Mouse (Mus musculus): Measurements from ENCODE around the gene Slc39a5. TPM values are rescaled to one million over a fixed set of nuclear protein-coding genes. Genes with fewer than 3 reads are reported as not detected.
A peak's percentile ranks its signal among the peaks of the same experiment; 100 is the strongest.

Gene Slc39a5
- polyA plus RNA-seq, 1 experiment = 15.2 TPM

- no peak for DNase-seq (ENCODE audit: low read depth in 1 of 2, low spot score in 2 of 2)
- TF ChIP-seq POLR2A (IDR thresholded peaks at IDR 0.05; ENCODE audit: low read depth, low read length) (no peak), CTCF (IDR thresholded peaks at IDR 0.05; ENCODE audit: extremely low read depth, insufficient read depth, insufficient read length, insufficient replicate concordance) (no peak)
- Histone ChIP-seq H3K36me3 (ENCODE audit: control insufficient read depth, insufficient read depth, low read length) (peaks cover 22% of the 10 kb centered on the region), H3K4me1 (ENCODE audit: control insufficient read depth, insufficient read depth, insufficient read length) (peaks cover 11% of the 10 kb centered on the region), H3K27ac (ENCODE audit: insufficient read depth, low read length) (no peak overlapping the region), H3K4me3 (ENCODE audit: extremely low read depth, insufficient read depth, insufficient read length) (no peak overlapping the region), H3K27me3 (ENCODE audit: control insufficient read depth, insufficient read depth, low read length) (no peaks in the 10 kb centered on the region)
- 86% methylated on average over 5 of the region's 5 CpGs for WGBS
Measured at GRCm38 (mm10) chr10:128429052-128429451, 28.0 kb upstream of the Slc39a5 start.

GRCm38 (mm10) chr10:128425260-128425659, 24.2 kb upstream of the Slc39a5 start:
- Histone ChIP-seq H3K36me3 (ENCODE audit: control insufficient read depth, insufficient read depth, low read length) (peaks cover 33% of the 10 kb centered on the region), H3K4me1 (ENCODE audit: control insufficient read depth, insufficient read depth, insufficient read length) (peaks cover 7% of the 10 kb centered on the region), H3K4me3 (ENCODE audit: extremely low read depth, insufficient read depth, insufficient read length) (no peak overlapping the region), H3K27me3 (ENCODE audit: control insufficient read depth, insufficient read depth, low read length) (no peaks in the 10 kb centered on the region), H3K27ac (ENCODE audit: insufficient read depth, low read length) (no peak overlapping the region)
- DNase-seq (ENCODE audit: low read depth in 1 of 2, low spot score in 2 of 2) = no peak
- TF ChIP-seq CTCF (IDR thresholded peaks at IDR 0.05; ENCODE audit: extremely low read depth, insufficient read depth, insufficient read length, insufficient replicate concordance) (no peak), POLR2A (IDR thresholded peaks at IDR 0.05; ENCODE audit: low read depth, low read length) (no peak)
- 90% methylated on average over 3 of the region's 3 CpGs for WGBS

GRCm38 (mm10) chr10:128424604-128425003, 23.6 kb upstream of the Slc39a5 start:
- 5% methylated on average over 7 of the region's 7 CpGs for WGBS
- peaks cover 7% of the 10 kb centered on the region for H3K4me1 ChIP-seq (ENCODE audit: control insufficient read depth, insufficient read depth, insufficient read length)
- H3K27ac ChIP-seq (ENCODE audit: insufficient read depth, low read length) = peak overlapping the region; percentile 71
- H3K4me3 ChIP-seq (ENCODE audit: extremely low read depth, insufficient read depth, insufficient read length) = no peak overlapping the region
- DNase-seq (ENCODE audit: low read depth in 1 of 2, low spot score in 2 of 2) = peak in 1 of 2 experiments; percentile 37
- no peak for TF ChIP-seq POLR2A (IDR thresholded peaks at IDR 0.05; ENCODE audit: low read depth, low read length)
- H3K27me3 ChIP-seq (ENCODE audit: control insufficient read depth, insufficient read depth, low read length) = no peaks in the 10 kb centered on the region
- H3K36me3 ChIP-seq (ENCODE audit: control insufficient read depth, insufficient read depth, low read length) = peaks cover 30% of the 10 kb centered on the region

GRCm38 (mm10) chr10:128422426-128422825, 21.4 kb upstream of the Slc39a5 start:
- peaks cover 7% of the 10 kb centered on the region for H3K4me1 ChIP-seq (ENCODE audit: control insufficient read depth, insufficient read depth, insufficient read length)
- 73% methylated on average over 5 of the region's 5 CpGs for WGBS
- H3K27ac ChIP-seq (ENCODE audit: insufficient read depth, low read length) = no peak overlapping the region
- H3K36me3 ChIP-seq (ENCODE audit: control insufficient read depth, insufficient read depth, low read length) = peaks cover 25% of the 10 kb centered on the region
- no peaks in the 10 kb centered on the region for H3K27me3 ChIP-seq (ENCODE audit: control insufficient read depth, insufficient read depth, low read length)
- TF ChIP-seq POLR2A (IDR thresholded peaks at IDR 0.05; ENCODE audit: low read depth, low read length) (no peak), CTCF (IDR thresholded peaks at IDR 0.05; ENCODE audit: extremely low read depth, insufficient read depth, insufficient read length, insufficient replicate concordance) (no peak)
- DNase-seq (ENCODE audit: low read depth in 1 of 2, low spot score in 2 of 2) = no peak
- H3K4me3 ChIP-seq (ENCODE audit: extremely low read depth, insufficient read depth, insufficient read length) = no peak overlapping the region

DNA sequence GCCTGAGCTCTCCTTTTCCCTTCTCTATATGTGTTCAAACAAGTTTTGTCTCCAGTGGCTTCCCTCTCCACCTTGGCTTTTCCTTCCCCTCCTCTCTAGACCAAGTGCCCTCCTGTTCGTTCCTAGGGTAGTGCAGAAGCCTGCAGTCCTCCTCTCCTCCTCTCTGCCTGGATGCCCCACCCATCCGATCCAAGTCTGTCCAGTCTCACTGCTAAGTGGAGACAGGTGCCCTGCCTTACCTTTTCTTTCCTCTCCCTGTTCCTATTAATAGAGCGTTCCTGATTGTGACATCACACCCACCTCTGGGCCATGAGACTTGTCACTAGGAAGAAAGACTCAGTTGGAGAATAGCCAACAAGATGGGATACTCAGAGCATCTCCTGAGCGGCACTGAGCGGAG, 13.8 kb upstream of the Slc39a5 start:
- 89% methylated on average over 5 of the region's 5 CpGs for WGBS
- no peak overlapping the region for H3K27ac ChIP-seq (ENCODE audit: insufficient read depth, low read length)
- H3K36me3 ChIP-seq (ENCODE audit: control insufficient read depth, insufficient read depth, low read length) = peaks cover 20% of the 10 kb centered on the region
- H3K4me1 ChIP-seq (ENCODE audit: control insufficient read depth, insufficient read depth, insufficient read length) = peaks cover 11% of the 10 kb centered on the region; the same call in 1 of the 2 replicates
- TF ChIP-seq POLR2A (IDR thresholded peaks at IDR 0.05; ENCODE audit: low read depth, low read length) = no peak
- TF ChIP-seq CTCF (IDR thresholded peaks at IDR 0.05; ENCODE audit: extremely low read depth, insufficient read depth, insufficient read length, insufficient replicate concordance) = no peak
- H3K27me3 ChIP-seq (ENCODE audit: control insufficient read depth, insufficient read depth, low read length) = no peaks in the 10 kb centered on the region
- H3K4me3 ChIP-seq (ENCODE audit: extremely low read depth, insufficient read depth, insufficient read length) = no peak overlapping the region
- DNase-seq (ENCODE audit: low read depth in 1 of 2, low spot score in 2 of 2) = no peak

DNA sequence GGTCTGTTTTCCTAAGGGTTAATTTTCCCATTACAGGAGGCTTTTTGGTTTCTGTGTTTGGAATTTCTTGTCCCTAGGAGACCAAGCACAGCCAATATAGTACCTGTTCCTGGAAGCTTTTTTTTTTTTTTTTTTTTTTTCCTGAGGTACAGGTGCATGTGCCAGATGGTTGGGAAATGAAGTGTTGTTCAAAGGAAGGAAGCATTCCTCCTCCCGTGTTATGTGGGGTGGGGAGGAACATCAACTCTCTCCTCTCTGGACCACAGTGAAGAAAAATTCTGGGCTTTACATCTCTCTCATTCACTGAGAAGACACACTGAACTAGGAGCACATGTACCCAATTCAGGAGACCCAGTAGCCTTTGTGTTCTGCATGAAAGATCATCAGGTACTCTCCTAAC, 12.0 kb upstream of the Slc39a5 start:
- Histone ChIP-seq H3K36me3 (ENCODE audit: control insufficient read depth, insufficient read depth, low read length) (peaks cover 14% of the 10 kb centered on the region), H3K4me1 (ENCODE audit: control insufficient read depth, insufficient read depth, insufficient read length) (peaks cover 16% of the 10 kb centered on the region), H3K27ac (ENCODE audit: insufficient read depth, low read length) (no peak overlapping the region), H3K4me3 (ENCODE audit: extremely low read depth, insufficient read depth, insufficient read length) (no peak overlapping the region), H3K27me3 (ENCODE audit: control insufficient read depth, insufficient read depth, low read length) (no peaks in the 10 kb centered on the region)
- 47% methylated on average over 1 of the region's 1 CpGs for WGBS
- DNase-seq (ENCODE audit: low read depth in 1 of 2, low spot score in 2 of 2) = no peak
- TF ChIP-seq POLR2A (IDR thresholded peaks at IDR 0.05; ENCODE audit: low read depth, low read length) = no peak
- no peak for TF ChIP-seq CTCF (IDR thresholded peaks at IDR 0.05; ENCODE audit: extremely low read depth, insufficient read depth, insufficient read length, insufficient replicate concordance)

- H3K4me3 ChIP-seq (ENCODE audit: extremely low read depth, insufficient read depth, insufficient read length) = peak overlapping the region; percentile 26; the same call in 1 of the 2 replicates
- WGBS = 9% methylated on average over 1 of the region's 1 CpGs
- H3K27ac ChIP-seq (ENCODE audit: insufficient read depth, low read length) = no peak overlapping the region
- TF ChIP-seq CTCF (IDR thresholded peaks at IDR 0.05; ENCODE audit: extremely low read depth, insufficient read depth, insufficient read length, insufficient replicate concordance) = no peak
- TF ChIP-seq POLR2A (IDR thresholded peaks at IDR 0.05; ENCODE audit: low read depth, low read length) = no peak
- peaks cover 14% of the 10 kb centered on the region for H3K36me3 ChIP-seq (ENCODE audit: control insufficient read depth, insufficient read depth, low read length)
- no peak for DNase-seq (ENCODE audit: low read depth in 1 of 2, low spot score in 2 of 2)
- no peaks in the 10 kb centered on the region for H3K27me3 ChIP-seq (ENCODE audit: control insufficient read depth, insufficient read depth, low read length)
- peaks cover 16% of the 10 kb centered on the region for H3K4me1 ChIP-seq (ENCODE audit: control insufficient read depth, insufficient read depth, insufficient read length)
Measured at GRCm38 (mm10) chr10:128412558-128412957, 11.5 kb upstream of the Slc39a5 start.

All from spleen, adult 2 months (tissue).